Mouse (Mus musculus): Measurements from ENCODE around the gene A730015C16Rik.
A peak's percentile ranks its signal among the peaks of the same experiment; 100 is the strongest.

A730015C16Rik gene

DNA sequence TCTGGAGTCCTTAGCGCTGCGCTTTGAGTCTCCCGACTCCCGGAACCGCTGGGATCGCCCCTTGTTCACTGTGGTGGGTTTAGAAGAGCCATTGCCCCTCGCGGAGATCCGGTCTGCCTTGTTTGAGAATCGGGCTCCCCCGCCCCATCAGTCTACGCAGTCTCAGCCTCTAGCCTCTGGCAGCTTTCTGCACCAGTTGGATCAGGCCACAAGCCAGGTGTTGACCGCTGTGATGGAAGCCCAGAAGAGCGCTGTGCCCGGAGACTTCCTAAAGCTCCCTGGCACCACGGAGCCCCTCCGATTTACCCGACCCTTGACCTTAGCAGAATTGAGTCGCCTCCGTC lies at the start of gene A730015C16Rik:
A730015C16Rik (minus strand) TSS at position 115 of the 344 bp plus-strand sequence.
- DNase-seq (ENCODE audit: extremely low read depth, insufficient read length, low spot score): no peak

DNA sequence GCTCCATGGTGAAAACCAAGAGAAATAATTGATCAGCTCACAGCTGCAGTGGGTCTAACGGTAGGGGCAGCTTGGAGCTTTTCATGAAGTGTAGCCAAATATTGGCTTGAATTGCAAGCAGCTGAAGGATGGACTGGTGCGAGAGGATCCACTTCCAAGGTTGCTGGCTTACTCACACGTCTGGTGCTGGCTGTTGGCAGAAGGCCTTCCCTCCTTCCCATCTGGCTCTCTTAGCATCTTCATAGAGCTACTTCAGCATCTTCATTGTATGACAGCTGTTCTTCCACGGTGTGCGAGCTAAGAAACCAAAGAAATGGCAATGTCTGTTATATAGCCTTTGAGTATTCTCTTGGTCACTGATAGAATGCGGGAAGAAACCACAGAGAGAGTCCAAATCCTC lies 42.5 kb upstream of the A730015C16Rik start:
- DNase-seq (ENCODE audit: extremely low read depth, insufficient read length, low spot score): no peak

DNA sequence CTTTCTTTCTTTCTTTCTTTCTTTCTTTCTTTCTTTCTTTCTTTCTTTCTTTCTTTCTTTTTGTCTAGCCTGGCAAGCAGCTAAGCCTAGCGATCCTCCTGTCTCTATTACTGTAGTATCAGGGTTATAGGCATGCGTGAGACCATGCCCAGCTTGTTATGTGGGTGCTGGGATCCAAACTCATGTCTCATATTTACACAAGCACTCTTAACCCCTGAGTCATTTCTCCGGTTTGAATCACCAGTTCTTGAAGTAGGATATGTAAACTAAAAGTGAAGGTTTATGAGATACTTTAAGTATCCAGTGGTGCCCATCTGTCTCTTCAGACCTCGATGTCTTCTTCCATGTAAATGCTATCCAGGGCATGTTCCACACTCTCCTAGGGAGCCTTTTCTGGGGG lies 39.0 kb upstream of the A730015C16Rik start:
- peak; percentile 63 for DNase-seq (ENCODE audit: extremely low read depth, insufficient read length, low spot score)

DNA sequence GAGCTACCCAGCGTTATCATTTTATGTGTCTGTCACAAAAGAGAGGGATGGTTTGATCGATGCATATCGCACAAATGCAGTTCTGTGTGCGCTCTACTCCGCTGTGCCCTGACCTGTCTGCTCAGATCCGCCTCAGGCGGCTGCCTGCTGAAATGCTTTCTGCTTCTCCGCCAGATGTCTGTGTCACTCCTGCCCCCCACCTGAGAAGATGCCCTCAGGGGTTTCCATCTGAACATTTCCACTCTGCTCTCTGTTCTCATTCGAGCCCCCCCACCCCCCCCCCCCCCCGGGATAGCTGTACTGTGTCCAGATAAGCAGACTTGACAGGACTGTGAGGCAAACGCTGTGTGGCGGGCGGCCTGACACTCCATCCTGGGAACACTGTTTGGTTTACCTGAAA lies 35.4 kb upstream of the A730015C16Rik start:
- no peak for DNase-seq (ENCODE audit: extremely low read depth, insufficient read length, low spot score)

DNA sequence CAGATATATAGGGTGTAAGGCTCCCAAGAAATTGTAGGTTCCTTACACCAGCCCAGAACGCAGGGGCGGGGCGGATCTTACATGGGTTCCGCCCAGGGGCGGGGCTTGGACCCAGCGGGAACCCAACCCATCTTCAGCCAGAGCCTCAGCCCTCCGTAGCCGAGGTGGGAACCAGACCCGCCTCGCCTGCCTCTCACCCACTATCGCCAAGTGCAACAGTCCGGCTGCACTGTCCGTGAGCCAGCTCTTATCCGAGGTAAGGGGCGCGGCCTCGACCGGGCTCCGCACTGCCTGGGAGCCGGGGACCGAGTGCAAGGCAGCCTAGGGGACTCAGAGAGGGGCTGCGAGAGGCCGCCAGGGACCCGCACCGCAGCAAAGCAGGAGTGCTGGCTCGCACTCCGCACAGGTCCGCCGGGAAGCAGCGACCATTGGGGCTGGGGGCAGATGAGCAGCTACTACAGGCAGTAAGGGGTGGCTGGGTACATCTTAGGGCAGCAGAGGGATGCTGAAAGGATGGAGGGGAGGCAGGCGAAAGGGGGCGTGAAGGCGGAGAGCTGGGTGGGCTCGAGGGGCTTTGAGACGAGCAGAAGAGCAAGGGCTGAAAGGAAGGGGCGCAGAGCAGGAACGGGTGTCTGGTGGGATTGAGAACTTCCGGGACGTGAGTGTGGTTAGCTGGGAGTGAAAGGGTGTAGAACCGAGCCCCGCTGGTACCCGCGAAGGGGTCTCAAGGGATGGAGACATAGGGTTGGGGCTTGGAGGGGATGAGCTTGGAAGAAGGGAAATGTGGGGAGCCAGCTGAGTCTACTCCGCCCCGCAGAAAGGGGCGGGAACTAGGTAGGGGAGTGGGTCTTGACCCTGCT lies 30.8 kb upstream of the A730015C16Rik start, which contains the start of gene Rab3b:
Rab3b (plus strand) TSS at position 101 of the 860 bp plus-strand sequence.
- DNase-seq (ENCODE audit: extremely low read depth, insufficient read length, low spot score): peak; percentile 83

DNA sequence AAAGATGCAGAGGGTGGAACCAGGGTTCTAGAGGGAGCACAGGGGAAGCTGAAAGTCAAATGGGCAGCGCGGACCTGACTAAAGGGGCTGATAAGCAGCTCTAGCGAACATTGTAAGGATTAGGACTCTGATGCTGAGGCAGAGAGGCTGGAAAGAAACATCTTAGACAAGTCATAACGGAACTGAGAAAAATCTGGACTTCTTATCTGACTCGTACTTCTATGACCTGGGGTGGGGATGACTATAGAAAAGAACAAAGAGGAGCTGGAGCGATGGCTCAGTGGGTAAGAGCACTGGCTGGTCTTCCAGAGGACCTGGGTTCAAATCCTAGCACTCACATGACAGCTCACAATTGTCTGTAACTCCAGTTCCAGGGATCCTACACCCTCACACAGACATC lies 29.5 kb upstream of the A730015C16Rik start:
- no peak for DNase-seq (ENCODE audit: extremely low read depth, insufficient read length, low spot score)

DNA sequence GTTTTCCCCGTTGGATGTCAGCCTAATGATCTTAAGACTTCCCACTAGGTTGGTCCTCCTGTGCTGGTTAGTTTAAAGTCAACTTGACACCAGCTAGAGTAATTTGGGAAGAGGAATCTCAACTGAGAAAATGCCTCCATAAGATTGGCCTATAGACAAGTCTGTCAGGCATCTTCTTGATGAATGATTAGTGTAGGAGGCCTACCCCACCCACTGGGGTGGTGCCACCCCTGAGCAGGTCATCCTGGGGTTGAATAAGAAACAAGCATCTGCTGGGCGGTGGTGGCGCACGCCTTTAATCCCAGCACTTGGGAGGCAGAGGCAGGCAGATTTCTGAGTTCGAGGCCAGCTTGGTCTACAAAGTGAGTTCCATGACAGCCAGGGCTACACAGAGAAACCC lies 25.3 kb upstream of the A730015C16Rik start:
- DNase-seq (ENCODE audit: extremely low read depth, insufficient read length, low spot score): no peak

DNA sequence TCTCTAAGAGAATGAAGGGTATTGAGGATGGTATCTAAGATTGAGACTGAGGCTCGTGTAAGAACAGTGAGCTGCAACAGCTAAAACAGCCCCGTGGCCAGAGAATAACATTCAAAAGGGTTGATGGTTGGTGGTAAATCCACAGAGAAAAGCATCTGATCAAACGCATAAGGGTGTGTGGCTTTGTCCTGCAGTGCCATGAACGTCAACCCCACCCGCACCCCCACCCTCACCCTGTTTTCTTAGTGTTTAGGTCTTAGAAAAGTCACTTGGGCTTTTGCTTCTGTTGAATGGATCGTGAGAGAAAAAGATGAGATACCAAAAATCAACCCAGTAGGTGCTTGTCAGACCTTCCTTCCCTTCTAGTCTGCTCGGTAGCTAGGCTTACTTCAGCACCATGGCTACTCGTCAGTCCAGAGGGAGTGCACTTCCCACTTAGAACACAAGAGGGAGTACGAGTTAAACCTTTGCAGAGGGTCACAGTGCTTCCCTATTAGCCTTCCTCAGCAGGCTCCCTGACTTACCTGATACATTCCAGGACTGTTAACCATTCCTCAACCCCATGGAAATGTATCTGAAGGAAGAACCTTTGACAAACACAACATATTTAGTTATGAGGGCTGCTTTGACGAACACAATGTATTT lies 21.4 kb upstream of the A730015C16Rik start:
- DNase-seq (ENCODE audit: extremely low read depth, insufficient read length, low spot score): peak; percentile 33

DNA sequence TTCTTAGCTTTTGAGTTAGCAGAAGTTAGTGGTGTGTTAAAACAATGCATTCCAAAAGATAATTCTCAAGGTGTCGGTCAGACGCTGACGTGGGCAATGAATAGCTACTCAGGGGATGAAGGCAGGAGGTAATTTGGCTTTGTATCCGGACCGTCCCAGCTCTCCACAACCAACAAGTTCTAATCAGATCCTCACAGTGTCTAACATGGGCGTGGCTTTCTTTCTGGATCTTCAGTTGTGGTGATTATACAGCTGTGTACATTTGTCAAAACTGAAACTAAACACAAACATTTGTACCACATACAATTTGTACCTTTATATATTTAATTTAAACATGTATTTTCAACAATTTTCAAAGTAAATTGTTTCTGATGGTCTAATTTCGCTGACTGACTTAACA lies 18.4 kb upstream of the A730015C16Rik start:
- no peak for DNase-seq (ENCODE audit: extremely low read depth, insufficient read length, low spot score)

DNA sequence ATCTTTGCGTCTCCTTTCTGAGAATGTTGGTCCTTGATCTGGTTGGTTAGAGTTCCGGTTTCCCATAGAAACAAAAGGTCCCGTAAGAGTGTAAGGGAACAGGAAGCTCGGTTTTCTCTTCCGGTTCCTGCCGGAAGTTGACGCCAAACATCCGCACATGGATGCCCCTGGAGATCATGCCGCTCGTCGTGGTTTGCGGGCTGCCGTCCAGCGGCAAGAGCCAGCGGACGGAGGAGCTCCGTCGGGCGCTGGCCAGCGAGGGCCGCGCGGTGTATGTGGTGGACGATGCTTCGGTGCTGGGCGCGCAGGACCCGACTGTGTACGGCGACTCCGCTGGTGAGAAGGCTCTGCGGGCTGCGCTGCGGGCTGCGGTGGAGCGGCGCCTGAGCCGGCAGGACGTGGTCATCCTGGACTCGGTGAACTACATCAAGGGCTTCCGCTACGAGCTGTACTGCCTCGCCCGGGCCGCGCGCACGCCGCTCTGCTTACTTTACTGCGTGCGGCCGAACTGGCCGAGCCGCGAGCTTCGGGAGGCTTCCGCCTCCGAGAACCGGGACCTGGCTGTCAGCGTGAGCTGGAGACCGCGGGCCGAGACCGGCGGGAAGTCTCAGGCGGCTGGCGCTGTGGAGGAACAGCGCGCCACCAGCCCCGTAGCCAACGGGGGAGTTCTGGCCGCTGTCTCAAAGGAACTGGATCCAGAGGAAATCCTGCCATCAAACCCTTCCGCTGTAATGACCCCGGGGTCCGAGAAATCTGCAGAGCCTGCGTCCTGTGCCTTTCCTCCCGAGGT lies 509 bp downstream of the A730015C16Rik start, which contains the start of gene Kti12:
Kti12 (plus strand) TSS at position 71 of the 790 bp plus-strand sequence.
- DNase-seq (ENCODE audit: extremely low read depth, insufficient read length, low spot score): peak; percentile 88

DNA sequence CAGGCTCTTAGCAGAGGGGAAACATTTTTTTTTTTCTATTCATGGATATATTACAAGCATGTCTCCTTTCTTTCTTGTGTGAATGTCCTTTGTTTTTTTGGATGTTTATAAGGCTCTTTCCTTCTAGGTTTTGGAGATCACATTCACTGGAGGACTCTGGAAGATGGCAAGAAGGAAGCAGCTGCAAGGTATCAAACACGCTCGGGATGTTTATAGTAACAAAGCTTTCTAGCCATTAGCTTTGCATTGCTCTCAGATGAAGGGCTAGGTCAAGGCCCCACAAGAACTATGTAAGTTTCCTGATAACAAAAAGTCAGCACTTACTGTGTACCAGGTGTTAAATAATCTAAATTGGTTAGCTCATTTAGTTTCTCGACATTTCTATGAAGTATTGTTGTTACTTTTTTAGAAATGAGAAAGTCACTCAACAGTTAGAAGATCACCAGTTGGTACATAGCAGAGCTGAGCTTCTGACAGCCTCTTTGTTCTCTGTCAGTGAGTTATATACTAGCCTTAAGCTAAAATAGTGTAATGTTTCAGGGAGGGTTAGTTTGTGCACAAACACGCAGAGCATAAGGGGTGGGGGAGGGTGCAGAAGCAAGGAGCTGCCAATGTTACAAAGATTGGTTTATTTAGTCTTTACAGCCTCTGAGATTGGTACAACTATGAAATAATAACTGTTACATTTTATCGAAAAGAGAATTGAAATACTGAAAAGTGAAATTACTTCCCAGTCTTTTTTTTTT lies 2.4 kb downstream of the A730015C16Rik start:
- no peak for DNase-seq (ENCODE audit: extremely low read depth, insufficient read length, low spot score)

DNA sequence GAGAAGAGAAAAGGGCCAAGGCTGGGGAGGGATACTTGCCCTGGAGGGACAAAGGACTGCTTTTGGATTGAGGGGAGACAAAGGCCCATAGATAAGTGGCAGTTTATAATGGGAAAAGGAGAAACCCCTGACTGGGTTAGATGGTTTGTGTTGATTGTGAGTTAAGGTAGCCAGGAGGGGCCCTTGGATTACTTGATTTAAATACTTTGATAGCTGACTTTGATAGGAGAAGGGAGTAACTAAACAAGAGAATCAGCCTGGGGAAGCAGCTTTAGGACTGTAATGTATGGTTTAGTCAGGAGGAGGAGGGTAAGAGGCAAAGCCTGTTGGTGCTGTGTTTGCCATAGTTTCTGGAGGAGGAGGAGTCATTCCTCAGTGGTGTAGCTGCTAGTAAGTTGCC lies 5.1 kb downstream of the A730015C16Rik start:
- DNase-seq (ENCODE audit: extremely low read depth, insufficient read length, low spot score): no peak

DNA sequence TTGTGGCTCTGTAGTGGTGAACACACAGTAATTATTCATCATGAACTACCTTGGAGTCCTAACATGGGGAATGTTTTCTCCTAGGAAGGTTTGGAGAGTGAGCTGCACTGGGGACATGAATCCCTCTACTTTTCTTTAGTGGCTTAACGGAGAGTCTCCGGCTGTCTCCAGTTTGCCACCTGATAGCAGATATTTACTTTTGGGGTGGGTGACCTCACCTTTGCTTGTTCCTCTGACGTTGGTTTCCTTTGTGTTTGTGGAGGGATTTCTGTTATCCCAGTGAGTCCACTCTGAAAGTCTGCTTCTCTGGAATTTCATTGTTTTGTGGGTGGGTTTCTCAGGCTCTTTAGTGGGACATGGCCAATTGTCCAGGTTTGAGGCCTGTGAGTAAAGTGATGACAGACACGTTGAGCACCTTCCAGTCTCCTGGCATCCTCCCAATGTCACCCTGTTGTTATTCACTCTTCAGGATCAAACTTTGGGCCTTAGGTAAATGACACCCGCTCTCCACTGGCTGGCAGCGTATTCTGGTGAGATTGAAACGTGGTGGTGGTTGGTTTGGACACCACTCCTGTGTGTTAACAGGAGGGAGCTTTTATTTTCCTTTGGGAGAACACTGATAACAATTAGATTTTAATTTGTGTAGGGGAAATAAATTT lies 6.4 kb downstream of the A730015C16Rik start:
- DNase-seq (ENCODE audit: extremely low read depth, insufficient read length, low spot score): no peak

DNA sequence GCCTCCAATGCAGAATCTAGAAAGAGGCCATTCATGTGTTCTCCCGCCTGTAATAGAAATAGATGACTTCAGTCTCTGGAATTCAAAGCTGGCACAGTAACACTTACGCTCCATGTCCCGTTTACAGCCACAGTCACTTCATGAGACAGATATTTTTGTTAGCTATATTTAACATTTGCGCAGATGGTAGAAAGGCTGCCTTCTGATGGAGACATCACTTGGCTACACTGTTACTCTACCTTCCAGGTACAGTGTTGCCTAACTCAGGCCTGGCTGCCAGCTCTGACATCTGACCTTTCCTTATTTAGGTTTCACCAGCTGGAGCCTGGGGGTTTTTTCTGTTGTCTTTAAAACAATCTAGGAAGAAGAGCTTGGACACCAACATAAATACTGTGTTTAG lies 10.4 kb downstream of the A730015C16Rik start:
- DNase-seq (ENCODE audit: extremely low read depth, insufficient read length, low spot score): no peak

DNA sequence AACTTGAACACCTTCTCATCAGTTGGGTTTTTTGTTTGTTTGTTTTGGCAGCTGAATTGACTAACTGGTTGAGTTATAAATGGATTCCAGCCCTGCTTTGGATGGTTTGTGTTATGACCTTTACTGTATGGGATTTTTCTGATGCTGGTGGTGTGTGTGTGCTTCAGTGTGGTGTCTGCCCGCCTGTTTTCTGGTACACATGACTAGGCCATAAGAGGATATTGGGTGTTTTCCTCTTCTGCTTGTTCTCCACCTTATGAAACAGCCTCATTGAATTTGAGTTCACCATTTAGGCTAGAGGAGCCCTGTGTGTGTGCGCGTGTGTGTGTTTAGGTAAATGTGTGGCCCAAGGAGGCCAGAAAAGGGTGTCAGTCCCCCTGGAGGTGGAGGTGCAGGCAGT lies 12.9 kb downstream of the A730015C16Rik start:
- no peak for DNase-seq (ENCODE audit: extremely low read depth, insufficient read length, low spot score)

DNA sequence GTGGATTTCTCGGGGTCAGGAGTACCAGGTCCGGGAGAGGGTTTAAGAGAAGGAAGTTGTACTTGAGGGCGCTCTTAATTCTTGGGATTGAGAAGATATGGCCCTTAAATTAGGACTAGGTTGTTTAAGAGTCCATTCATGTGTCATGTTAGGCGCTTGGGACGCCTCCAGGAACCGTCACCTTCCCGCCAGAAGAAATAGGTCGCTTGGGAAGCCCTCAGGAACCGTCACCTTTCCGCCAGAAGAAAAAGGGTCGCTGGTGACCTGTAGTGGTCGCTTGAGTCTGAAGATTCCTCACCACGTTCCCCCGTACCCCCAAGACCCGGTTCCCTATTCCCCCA lies 13.5 kb downstream of the A730015C16Rik start:
- DNase-seq (ENCODE audit: extremely low read depth, insufficient read length, low spot score): no peak

DNA sequence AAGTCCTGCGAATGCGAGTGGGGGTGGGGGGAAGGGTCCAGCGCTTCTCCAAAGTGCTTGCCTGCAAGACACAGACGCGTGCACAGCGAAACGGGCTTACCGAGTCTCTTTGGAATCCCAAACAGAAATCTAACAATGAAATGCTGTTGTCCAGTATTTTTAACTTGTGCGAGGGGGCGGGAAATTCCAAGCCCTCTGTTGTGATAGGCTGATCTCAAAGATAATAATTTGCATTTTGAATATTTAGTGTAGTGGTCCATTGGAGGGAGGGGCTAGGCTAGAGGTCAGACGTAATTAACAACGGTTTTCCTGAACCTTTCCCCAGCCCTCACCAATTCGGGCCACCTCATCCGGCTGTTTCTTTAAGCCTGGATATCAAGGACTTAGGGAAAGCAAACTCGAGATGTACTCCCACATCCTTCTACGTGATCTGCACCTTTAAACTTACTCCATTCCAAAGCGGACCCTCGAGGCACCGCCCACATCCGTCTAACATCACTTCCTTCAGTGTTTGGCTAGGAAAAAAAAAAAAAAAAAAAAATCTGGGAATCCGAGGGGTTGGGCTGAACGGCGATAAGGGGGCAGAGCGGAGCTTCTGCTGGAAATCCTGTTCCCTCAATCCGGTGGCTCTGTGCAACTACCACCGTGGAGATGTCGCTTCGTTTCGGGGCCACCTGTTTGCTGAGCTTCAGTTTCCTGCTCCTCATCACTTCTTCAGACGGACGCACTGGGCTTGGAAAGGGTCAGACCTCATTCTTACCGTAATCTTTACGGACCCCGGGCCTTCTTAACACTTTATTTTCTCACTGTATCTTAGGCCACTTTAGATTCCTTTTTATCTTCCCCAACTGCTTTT lies 14.1 kb downstream of the A730015C16Rik start, which contains the start of gene Txndc12:
Txndc12 (plus strand) TSS at position 487 of the 856 bp plus-strand sequence.
- peak; percentile 80 for DNase-seq (ENCODE audit: extremely low read depth, insufficient read length, low spot score)

DNA sequence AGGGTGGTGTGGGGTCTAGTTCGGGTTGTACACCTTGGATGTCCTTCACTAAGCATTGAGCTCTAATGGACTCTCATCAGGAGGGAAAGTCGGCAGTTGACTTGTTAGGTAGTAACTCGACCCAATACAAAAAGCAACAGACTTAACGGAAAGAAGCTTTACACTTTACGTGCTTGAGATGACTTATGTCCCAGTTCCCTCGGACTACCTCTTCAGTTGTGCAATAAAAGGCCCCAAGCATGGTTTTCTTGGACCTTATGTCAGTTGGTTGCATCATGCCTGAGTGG lies 14.6 kb downstream of the A730015C16Rik start:
- no peak for DNase-seq (ENCODE audit: extremely low read depth, insufficient read length, low spot score)
